In the genomic region with DNA sequence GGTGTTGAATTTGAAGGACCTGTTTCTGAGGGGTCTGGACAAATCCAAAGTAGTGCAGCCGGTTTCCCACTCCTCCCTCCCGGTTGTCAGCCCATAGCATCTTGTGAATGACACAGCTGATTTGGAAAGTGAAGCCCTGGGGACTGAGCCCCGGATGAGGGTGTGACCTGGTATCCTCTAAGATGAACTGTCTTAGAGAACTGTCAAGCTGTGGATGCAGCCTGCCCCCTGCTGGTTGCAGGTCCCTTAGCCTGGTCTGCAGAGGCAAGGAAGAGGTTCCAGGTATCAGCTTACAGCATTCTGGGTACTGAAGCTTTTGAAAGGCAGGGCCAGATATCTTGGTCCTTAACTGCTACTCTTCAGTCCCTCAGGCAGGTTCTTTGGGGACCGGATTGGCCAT, we compare ENCODE assay signal across 8 mouse cellular contexts. TPM values are rescaled to one million over a fixed set of nuclear protein-coding genes. Genes with fewer than 3 reads are reported as not detected.
A peak's percentile ranks its signal among the peaks of the same experiment; 100 is the strongest.
DNase-seq lines count a peak whose midpoint lies in the region; ATAC-seq and TF ChIP-seq lines count a peak whose summit lies in the region.

No protein-coding gene starts in this region.

- H3K4me3 ChIP-seq in forebrain, embryonic 10.5 days, result no peak overlapping the region
- H3K4me3 ChIP-seq in forebrain, embryonic 15.5 days, result no peak overlapping the region
- no peak overlapping the region for H3K4me3 ChIP-seq in heart, postnatal 0 days (ENCODE audit: low read depth, low read length)
- H3K4me3 ChIP-seq in midbrain, embryonic 13.5 days (replicated peaks), result no peak overlapping the region

- H3K27me3 ChIP-seq in forebrain, embryonic 10.5 days (ENCODE audit: poor library complexity, severe bottlenecking), result no peaks in the 10 kb centered on the region
- no peaks in the 10 kb centered on the region for H3K27me3 ChIP-seq in forebrain, embryonic 15.5 days
- H3K27me3 ChIP-seq in heart, postnatal 0 days (ENCODE audit: control insufficient read depth, insufficient read depth, low read length), result no peaks in the 10 kb centered on the region
- no peaks in the 10 kb centered on the region for H3K27me3 ChIP-seq in midbrain, embryonic 13.5 days

- H3K4me1 ChIP-seq in forebrain, embryonic 10.5 days, result no peaks in the 10 kb centered on the region
- no peaks in the 10 kb centered on the region for H3K4me1 ChIP-seq in forebrain, embryonic 15.5 days
- no peaks in the 10 kb centered on the region for H3K4me1 ChIP-seq in heart, postnatal 0 days (ENCODE audit: control insufficient read depth, insufficient read depth)
- 0 out of 2 replicates have a peak, but pooled peaks cover 2% of the 10 kb centered on the region for H3K4me1 ChIP-seq in midbrain, embryonic 13.5 days (replicated peaks)

- H3K9ac ChIP-seq in forebrain, embryonic 15.5 days (replicated peaks), result no peak overlapping the region
- no peak overlapping the region for H3K9ac ChIP-seq in heart, postnatal 0 days (replicated peaks; ENCODE audit: low read depth, low read length)
- H3K9ac ChIP-seq in midbrain, embryonic 13.5 days (replicated peaks), result no peak overlapping the region

- H3K36me3 ChIP-seq in forebrain, embryonic 10.5 days (replicated peaks), result peaks cover 47% of the 10 kb centered on the region
- H3K36me3 ChIP-seq in forebrain, embryonic 15.5 days, result peaks cover 7% of the 10 kb centered on the region; the same call in 1 of the 2 replicates
- H3K36me3 ChIP-seq in heart, postnatal 0 days (replicated peaks; ENCODE audit: control insufficient read depth, insufficient read depth, low read length), result peaks cover 43% of the 10 kb centered on the region
- H3K36me3 ChIP-seq in midbrain, embryonic 13.5 days, result peaks cover 46% of the 10 kb centered on the region

- no peaks in the 10 kb centered on the region for H3K9me3 ChIP-seq in forebrain, embryonic 10.5 days
- H3K9me3 ChIP-seq in forebrain, embryonic 15.5 days, result no peaks in the 10 kb centered on the region
- H3K9me3 ChIP-seq in heart, postnatal 0 days (replicated peaks; ENCODE audit: control insufficient read depth, low read length), result no peaks in the 10 kb centered on the region
- no peaks in the 10 kb centered on the region for H3K9me3 ChIP-seq in midbrain, embryonic 13.5 days

- no peak for ATAC-seq in forebrain, embryonic 15.5 days (replicated peaks)
- ATAC-seq in heart, postnatal 0 days (ENCODE audit: insufficient read depth, low read depth), result peak; percentile 71
- 0 out of 2 replicates have a peak, but pooled peaks have one; percentile 63 for ATAC-seq in midbrain, embryonic 13.5 days

- TF ChIP-seq CTCF in heart, postnatal 0 days (IDR thresholded peaks at IDR 0.05; ENCODE audit: low read depth), result peak; percentile 91

- intact Hi-C loops in left cerebral cortex, postnatal 10 days (cut with DNase I), result loop anchor here (10.0 kb wide), 1 partner anchor 221 kb away; no protein-coding TSS in a partner anchor

- no peak overlapping the region for H3K4me2 ChIP-seq in forebrain, embryonic 15.5 days (replicated peaks)
- no peak overlapping the region for H3K4me2 ChIP-seq in heart, postnatal 0 days (ENCODE audit: low read depth, low read length)
- no peak overlapping the region for H3K4me2 ChIP-seq in midbrain, embryonic 13.5 days (replicated peaks)

- peak; percentile 55 for DNase-seq in forebrain, embryonic 10.5 days (ENCODE audit: extremely low spot score, low spot score)
- peak; percentile 84 to 93 for DNase-seq in adrenal gland, adult (ENCODE audit: inconsistent age in 2 of 2, low spot score in 1 of 2)
- peak; percentile 76 for DNase-seq in embryo, embryonic 11 days
- DNase-seq in heart, postnatal 0 days (ENCODE audit: low spot score), result peak; percentile 60
- peak; percentile 56 to 84 for DNase-seq in left cerebral cortex, postnatal 10 days (ENCODE audit: extremely low spot score in 1 of 2, low spot score in 2 of 2)
- DNase-seq in spleen, postnatal 14 days (ENCODE audit: low spot score in 2 of 2), result peak; percentile 58 to 72

- 31% methylated on average over 4 of the region's 4 CpGs for WGBS in forebrain, embryonic 10.5 days
- 36% methylated on average over 4 of the region's 4 CpGs for WGBS in forebrain, embryonic 15.5 days
- 19% methylated on average over 4 of the region's 4 CpGs for WGBS in heart, postnatal 0 days
- 28% methylated on average over 4 of the region's 4 CpGs for WGBS in midbrain, embryonic 13.5 days

- no peak overlapping the region for H3K27ac ChIP-seq in forebrain, embryonic 10.5 days
- no peak overlapping the region for H3K27ac ChIP-seq in forebrain, embryonic 15.5 days (replicated peaks)
- no peak overlapping the region for H3K27ac ChIP-seq in heart, postnatal 0 days (ENCODE audit: low read depth)
- H3K27ac ChIP-seq in midbrain, embryonic 13.5 days, result no peak overlapping the region

- TF ChIP-seq EP300 in heart, postnatal 0 days (IDR thresholded peaks at IDR 0.05; ENCODE audit: low read depth), result no peak

RNA-seq across cellular contexts. Expression of gene Celf6, which starts 12.1 kb away (rescaled TPM):
- 1.3 and 3.1 TPM in 2 replicates for polyA plus RNA-seq in forebrain, embryonic 10.5 days (2016; fragmentation: Nextera tagmentation; extraction: Ambion mirVana)
- polyA plus RNA-seq in forebrain, embryonic 15.5 days (2015; fragmentation: Nextera tagmentation; extraction: Ambion mirVana), result 24.6 and 34.3 TPM in 2 replicates
- total RNA-seq in heart, postnatal 0 days (2014; rRNA removed; ENCODE audit: low replicate concordance), result not detected in 2 replicates
- 0.04 TPM in 1 of 2 replicates, not detected in the other for polyA plus RNA-seq in heart, postnatal 0 days (2015; fragmentation: Nextera tagmentation; extraction: Ambion mirVana)
- total RNA-seq in left cerebral cortex, postnatal 10 days (2021), result 10 to 100 TPM; 37.5 to 40.1 TPM
- polyA plus RNA-seq in midbrain, embryonic 13.5 days (2015; fragmentation: Nextera tagmentation; extraction: Ambion mirVana), result 37.3 and 46.4 TPM in 2 replicates

RNA-seq across cellular contexts. Expression of gene Tmem202, which starts 26.0 kb away (rescaled TPM):
- not detected in 2 replicates for polyA plus RNA-seq in forebrain, embryonic 10.5 days (2016; fragmentation: Nextera tagmentation; extraction: Ambion mirVana)
- 0.47 and 0.74 TPM in 2 replicates for polyA plus RNA-seq in forebrain, embryonic 15.5 days (2015; fragmentation: Nextera tagmentation; extraction: Ambion mirVana)
- not detected in 2 replicates for total RNA-seq in heart, postnatal 0 days (2014; rRNA removed; ENCODE audit: low replicate concordance)
- 0.47 and 0.63 TPM in 2 replicates for polyA plus RNA-seq in heart, postnatal 0 days (2015; fragmentation: Nextera tagmentation; extraction: Ambion mirVana)
- 1 to 10 TPM; 2.7 to 3.6 TPM for total RNA-seq in left cerebral cortex, postnatal 10 days (2021)
- polyA plus RNA-seq in midbrain, embryonic 13.5 days (2015; fragmentation: Nextera tagmentation; extraction: Ambion mirVana), result 0.55 and 0.74 TPM in 2 replicates

RNA-seq across cellular contexts. Expression of gene Hexa, which starts 26.3 kb away (rescaled TPM):
- polyA plus RNA-seq in forebrain, embryonic 10.5 days (2016; fragmentation: Nextera tagmentation; extraction: Ambion mirVana), result 41.8 and 42.9 TPM in 2 replicates
- polyA plus RNA-seq in forebrain, embryonic 15.5 days (2015; fragmentation: Nextera tagmentation; extraction: Ambion mirVana), result 47.5 and 53.0 TPM in 2 replicates
- 74.4 and 90.9 TPM in 2 replicates for total RNA-seq in heart, postnatal 0 days (2014; rRNA removed; ENCODE audit: low replicate concordance)
- polyA plus RNA-seq in heart, postnatal 0 days (2015; fragmentation: Nextera tagmentation; extraction: Ambion mirVana), result 42.2 and 48.9 TPM in 2 replicates
- total RNA-seq in left cerebral cortex, postnatal 10 days (2021), result 10 to 100 TPM; 33.4 to 34.2 TPM
- 49.9 and 50.6 TPM in 2 replicates for polyA plus RNA-seq in midbrain, embryonic 13.5 days (2015; fragmentation: Nextera tagmentation; extraction: Ambion mirVana)

RNA-seq across cellular contexts. Expression of gene Parp6, which starts 51.5 kb away (rescaled TPM):
- 34.1 and 41.6 TPM in 2 replicates for polyA plus RNA-seq in forebrain, embryonic 10.5 days (2016; fragmentation: Nextera tagmentation; extraction: Ambion mirVana)
- polyA plus RNA-seq in forebrain, embryonic 15.5 days (2015; fragmentation: Nextera tagmentation; extraction: Ambion mirVana), result 188 and 191 TPM in 2 replicates
- 22.5 and 32.7 TPM in 2 replicates for total RNA-seq in heart, postnatal 0 days (2014; rRNA removed; ENCODE audit: low replicate concordance)
- polyA plus RNA-seq in heart, postnatal 0 days (2015; fragmentation: Nextera tagmentation; extraction: Ambion mirVana), result 13.7 and 14.4 TPM in 2 replicates
- 100 to 1,000 TPM; 210 to 217 TPM for total RNA-seq in left cerebral cortex, postnatal 10 days (2021)
- 186 and 195 TPM in 2 replicates for polyA plus RNA-seq in midbrain, embryonic 13.5 days (2015; fragmentation: Nextera tagmentation; extraction: Ambion mirVana)
